Mouse (Mus musculus): ENCODE results near the gene Luzp4. TPM values are rescaled to one million over a fixed set of nuclear protein-coding genes. Genes with fewer than 3 reads are reported as not detected.
"Not testable (repeated sequence)": the region's sequence is repeated elsewhere in the genome, so short reads cannot be mapped to it uniquely, and the experiment has no call there.

Luzp4 gene
- not detected in 2 replicates for polyA plus RNA-seq (2015; fragmentation: Nextera tagmentation; extraction: Ambion mirVana)

DNA sequence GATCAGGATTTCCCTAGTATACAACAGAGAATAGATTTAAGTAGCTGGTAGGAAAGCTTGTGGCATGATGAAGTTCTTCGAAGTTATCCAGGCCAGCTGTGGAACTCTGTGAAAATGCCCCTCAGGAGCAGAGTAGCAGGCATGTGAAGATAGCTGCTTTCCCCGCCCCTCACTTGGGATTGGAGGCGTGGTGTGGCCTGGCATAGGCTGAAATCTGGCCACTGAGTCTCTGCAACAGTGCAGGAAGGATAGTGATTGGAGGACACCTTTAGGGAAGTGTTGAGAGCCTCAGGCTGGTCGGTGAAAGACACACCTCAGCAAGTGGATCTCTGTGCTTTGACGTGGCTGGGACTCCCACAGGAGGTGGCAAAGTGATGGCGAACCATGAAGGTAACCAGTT is at the start of gene Luzp4:
TSS of gene Luzp4 (plus strand) at position 301 of the 400 bp plus-strand sequence.
- H3K36me3 ChIP-seq; H3K9ac ChIP-seq; ATAC-seq (ENCODE audit: borderline replicate concordance, extremely low read depth, low FRiP score, low TSS enrichment); H3K9me3 ChIP-seq; H3K4me2 ChIP-seq; H3K4me3 ChIP-seq; H3K27ac ChIP-seq; H3K4me1 ChIP-seq; H3K27me3 ChIP-seq: not testable (repeated sequence)
- WGBS = 67% methylated on average over 5 of the region's 6 CpGs

DNA sequence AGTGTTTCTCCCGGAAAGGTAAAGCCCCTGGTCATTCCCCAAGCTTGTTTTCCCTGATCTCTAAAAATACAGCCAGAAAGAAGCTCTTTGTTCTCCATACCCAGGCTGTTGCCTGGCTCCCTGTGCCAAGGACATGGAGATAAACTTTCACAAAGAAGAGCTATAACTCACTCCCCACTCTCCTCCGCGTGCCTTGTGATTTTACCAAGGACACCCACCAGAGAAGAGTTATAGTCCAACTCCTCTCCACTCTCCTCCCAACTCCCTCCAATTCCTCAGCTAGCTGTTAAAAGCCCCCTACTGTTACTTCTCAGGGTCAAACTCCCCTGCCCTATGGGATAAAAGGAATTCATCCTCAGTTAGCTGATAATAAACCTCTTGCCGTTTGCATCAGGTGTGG is 15.6 kb upstream of the Luzp4 start:
- WGBS = 92% methylated on average over 2 of the region's 4 CpGs
- H3K27ac ChIP-seq = not testable (repeated sequence)

More for the DNA sequence above, 15.6 kb upstream of the Luzp4 start:
- not testable (repeated sequence) for H3K4me1 ChIP-seq; H3K9ac ChIP-seq; H3K27me3 ChIP-seq; H3K4me2 ChIP-seq; H3K4me3 ChIP-seq; H3K9me3 ChIP-seq; H3K36me3 ChIP-seq; ATAC-seq (ENCODE audit: borderline replicate concordance, extremely low read depth, low FRiP score, low TSS enrichment)

Other genes starting within 250 kb of the Luzp4 start
- not detected in 2 replicates for gene Gm8334, start 242.5 kb upstream of the Luzp4 start, polyA plus RNA-seq (2015; fragmentation: Nextera tagmentation; extraction: Ambion mirVana)
- not detected in 2 replicates for gene Gm15127, start 194.0 kb upstream of the Luzp4 start, polyA plus RNA-seq (2015; fragmentation: Nextera tagmentation; extraction: Ambion mirVana)
- not detected in 2 replicates for gene Ott, start 216.6 kb downstream of the Luzp4 start, polyA plus RNA-seq (2015; fragmentation: Nextera tagmentation; extraction: Ambion mirVana)